Mouse (Mus musculus) MEL (cell line): ENCODE data around the gene Fut2.

Experiments
- CHD2 ChIP-seq: IDR thresholded peaks from 2 replicates; pipeline ENCODE4 v1.6.1; 2011; ENCODE audit warnings: low read length, improper control_type of control experiment
- CTCF ChIP-seq, 3 experiments: IDR thresholded peaks in 2 of 3; conservative IDR thresholded peaks in 1 of 3; 2 replicates each; pipeline ENCODE4 v1.5.1; 2011 to 2012; ENCODE audit warnings: low read length in 3 of 3, low read depth in 2 of 3, mild to moderate bottlenecking in 2 of 3, improper control_type of control experiment in 1 of 3, inconsistent platforms in 1 of 3, mixed read lengths in 1 of 3, moderate library complexity in 1 of 3; ENCODE audit not compliant: control insufficient read depth in 1 of 3, insufficient read depth in 1 of 3, poor library complexity in 1 of 3, severe bottlenecking in 1 of 3
- EP300 ChIP-seq, 2 experiments: IDR thresholded peaks; 2 replicates each; pipeline ENCODE4 v1.6.1; 2011; ENCODE audit warnings: improper control_type of control experiment in 2 of 2, low read length in 2 of 2, low read depth in 1 of 2, mild to moderate bottlenecking in 1 of 2
- GATA1 ChIP-seq: IDR thresholded peaks from 2 replicates; pipeline ENCODE4 v1.6.1; 2011; ENCODE audit warnings: low read depth, low read length, improper control_type of control experiment
- MEF2A ChIP-seq: IDR thresholded peaks from 2 replicates; pipeline ENCODE4 v1.6.1; 2014; ENCODE audit warnings: low read depth, mild to moderate bottlenecking, inconsistent platforms, low read length, improper control_type of control experiment; ENCODE audit not compliant: poor library complexity, insufficient replicate concordance, severe bottlenecking; ENCODE audit errors: extremely low read depth
- POLR2A ChIP-seq, 2 experiments: IDR thresholded peaks; 2 replicates each; pipeline ENCODE4 v1.6.1; 2011 to 2012; ENCODE audit warnings: low read length in 2 of 2, mild to moderate bottlenecking in 2 of 2, control low read depth in 1 of 2, improper control_type of control experiment in 1 of 2, low read depth in 1 of 2, moderate library complexity in 1 of 2; ENCODE audit not compliant: control insufficient read depth in 1 of 2, insufficient read depth in 1 of 2, poor library complexity in 1 of 2
- TCF12 ChIP-seq: IDR thresholded peaks from 2 replicates; pipeline ENCODE4 v1.6.1; 2014; ENCODE audit warnings: low read depth, mild to moderate bottlenecking, inconsistent platforms, low read length, improper control_type of control experiment, moderate library complexity
- ZMIZ1 ChIP-seq: IDR thresholded peaks from 2 replicates; pipeline ENCODE4 v1.6.1; 2012; ENCODE audit warnings: low read depth, mild to moderate bottlenecking, inconsistent platforms, low read length, improper control_type of control experiment, moderate library complexity
- ZNF384 ChIP-seq: IDR thresholded peaks from 2 replicates; pipeline ENCODE4 v1.6.1; 2012; ENCODE audit warnings: low read depth, mild to moderate bottlenecking, inconsistent platforms, low read length, improper control_type of control experiment

DNA sequence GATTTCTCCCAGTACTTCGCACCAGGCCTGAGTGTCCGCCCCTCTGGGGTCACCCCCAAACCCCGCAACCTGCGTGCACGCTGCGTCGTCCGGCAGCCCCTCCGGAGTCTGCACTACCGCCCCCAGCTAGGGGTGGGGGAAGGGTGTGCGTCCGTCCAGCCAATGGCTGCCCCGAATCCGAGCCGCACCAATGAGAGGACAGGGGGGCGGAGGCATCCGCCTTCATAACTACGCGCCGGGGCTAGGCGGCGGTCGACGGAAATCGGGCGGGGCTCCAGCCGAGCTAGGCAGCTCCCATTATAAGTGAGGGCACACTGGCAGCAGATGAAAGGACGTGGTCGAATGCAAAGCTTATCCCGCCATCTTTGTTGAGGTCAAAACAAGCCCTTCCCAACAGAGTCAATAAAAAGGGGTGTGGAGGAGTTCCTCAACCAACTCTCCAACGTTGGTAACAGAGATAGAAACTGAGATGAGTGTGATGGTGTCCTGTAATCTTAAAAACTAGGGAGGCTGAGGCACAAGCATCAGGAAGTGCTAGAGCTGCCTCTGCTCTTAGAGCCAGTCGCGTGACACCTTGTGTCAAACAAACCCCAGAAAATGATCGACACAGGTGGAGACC lies 49.0 kb upstream of the Fut2 start, which contains the start of gene Rpl18:
- TF ChIP-seq CHD2 = peak; percentile 50; the same call in 1 of the 2 replicates
- TF ChIP-seq POLR2A (IDR thresholded peaks at IDR 0.05; ENCODE audit: control insufficient read depth in 1 of 2, insufficient read depth in 1 of 2, low read depth in 1 of 2, low read length in 2 of 2, poor library complexity in 1 of 2) = peak; percentile 58 to 68; a peak in 2 of 4 replicates
- no peak for TF ChIP-seq EP300 (IDR thresholded peaks at IDR 0.05; ENCODE audit: low read depth in 1 of 2, low read length in 2 of 2)
- no peak for TF ChIP-seq GATA1
- TF ChIP-seq ZMIZ1 = peak; percentile 40; the same call in 1 of the 2 replicates
- TF ChIP-seq MEF2A = no peak
- TF ChIP-seq ZNF384 = no peak
- no peak for TF ChIP-seq CTCF (IDR thresholded peaks at IDR 0.05 in 2 of 3, conservative IDR thresholded peaks at IDR 0.05 in 1 of 3; ENCODE audit: control insufficient read depth in 1 of 3, insufficient read depth in 1 of 3, low read depth in 2 of 3, low read length in 3 of 3, poor library complexity in 1 of 3, severe bottlenecking in 1 of 3)
- TF ChIP-seq TCF12 = peak; percentile 35; the same call in 1 of the 2 replicates
